Mouse (Mus musculus) heart, postnatal 0 days (tissue): ENCODE measurements around the gene Kcnmb3. TPM values are rescaled to one million over a fixed set of nuclear protein-coding genes. Genes with fewer than 3 reads are reported as not detected.

Source experiments
- ATAC-seq: fragments of 200-750 bp; cut with Nextera tagmentation; 2 replicates; pipeline ENCODE4 v1.8.0; 2017; ENCODE audit warnings: low read depth, moderate number of reproducible peaks, moderate library complexity; ENCODE audit not compliant: insufficient read depth
- DNase-seq: peaks from one replicate; pipeline ENCODE4 v3.0.0-alpha.2; 2016; ENCODE audit warnings: low spot score
- H3K27ac ChIP-seq: fragments of 300-500 bp; sonication (generic); 2 replicates; pipeline ENCODE4 v1.5.1; 2014; ENCODE audit warnings: low read depth, mild to moderate bottlenecking
- H3K27me3 ChIP-seq: fragments of 300-500 bp; sonication (generic); 2 replicates; pipeline ENCODE4 v1.6.1; 2014; ENCODE audit warnings: low read length, mixed read lengths; ENCODE audit not compliant: control insufficient read depth, insufficient read depth
- H3K36me3 ChIP-seq: fragments of 300-500 bp; sonication (generic); replicated peaks from 2 replicates; pipeline ENCODE4 v1.6.1; 2014; ENCODE audit warnings: low read length, mixed read lengths; ENCODE audit not compliant: control insufficient read depth, insufficient read depth
- H3K4me1 ChIP-seq: fragments of 300-500 bp; sonication (generic); 2 replicates; pipeline ENCODE4 v1.6.1; 2014; ENCODE audit warnings: antibody characterized with exemption; ENCODE audit not compliant: control insufficient read depth, insufficient read depth
- H3K4me2 ChIP-seq: fragments of 300-500 bp; sonication (generic); 2 replicates; pipeline ENCODE4 v1.6.1; 2014; ENCODE audit warnings: low read depth, mild to moderate bottlenecking, low read length, moderate library complexity
- H3K4me3 ChIP-seq: fragments of 300-500 bp; sonication (generic); 2 replicates; pipeline ENCODE4 v1.5.1; 2014; ENCODE audit warnings: low read depth, low read length
- H3K9ac ChIP-seq: fragments of 300-500 bp; sonication (generic); replicated peaks from 2 replicates; pipeline ENCODE4 v1.6.1; 2014; ENCODE audit warnings: low read depth, low read length, mixed read lengths
- H3K9me3 ChIP-seq: fragments of 300-500 bp; sonication (generic); replicated peaks from 2 replicates; pipeline ENCODE4 v1.6.1; 2016; ENCODE audit warnings: low read length; ENCODE audit not compliant: control insufficient read depth
- CTCF ChIP-seq: IDR thresholded peaks from 2 replicates; pipeline ENCODE4 v1.5.1; 2016; ENCODE audit warnings: antibody characterized with exemption, control low read depth, low read depth
- EP300 ChIP-seq: IDR thresholded peaks from 2 replicates; pipeline ENCODE4 v1.6.1; 2016; ENCODE audit warnings: antibody characterized with exemption, low read depth
- WGBS: fragments of 180-500 bp; shearing (Covaris S2); extraction: QIAGEN DNeasy Blood & Tissue Kit; methylation state at CpG from one replicate; pipeline ENCODE4 v1.1.7; 2014; 5-methylcytosine and 5-hydroxymethylcytosine counted together
- polyA plus RNA-seq: library from polyadenylated mRNA; unstranded; fragments of >200 nt; fragmentation: Nextera tagmentation; extraction: Ambion mirVana; gene quantifications from 2 replicates; pipeline ENCODE4 v1.2.1, GENCODE M21; 2015
- total RNA-seq: library from RNA; depleted of rRNA; stranded (reverse); fragments of >200 nt; gene quantifications from 2 replicates; pipeline ENCODE4 v1.2.3, GENCODE M21; 2014; ENCODE audit warnings: low replicate concordance

The Kcnmb3 gene
- total and polyA plus RNA-seq, 2 experiments from 2014 or later = 0.08 TPM; not detected in 1

DNA sequence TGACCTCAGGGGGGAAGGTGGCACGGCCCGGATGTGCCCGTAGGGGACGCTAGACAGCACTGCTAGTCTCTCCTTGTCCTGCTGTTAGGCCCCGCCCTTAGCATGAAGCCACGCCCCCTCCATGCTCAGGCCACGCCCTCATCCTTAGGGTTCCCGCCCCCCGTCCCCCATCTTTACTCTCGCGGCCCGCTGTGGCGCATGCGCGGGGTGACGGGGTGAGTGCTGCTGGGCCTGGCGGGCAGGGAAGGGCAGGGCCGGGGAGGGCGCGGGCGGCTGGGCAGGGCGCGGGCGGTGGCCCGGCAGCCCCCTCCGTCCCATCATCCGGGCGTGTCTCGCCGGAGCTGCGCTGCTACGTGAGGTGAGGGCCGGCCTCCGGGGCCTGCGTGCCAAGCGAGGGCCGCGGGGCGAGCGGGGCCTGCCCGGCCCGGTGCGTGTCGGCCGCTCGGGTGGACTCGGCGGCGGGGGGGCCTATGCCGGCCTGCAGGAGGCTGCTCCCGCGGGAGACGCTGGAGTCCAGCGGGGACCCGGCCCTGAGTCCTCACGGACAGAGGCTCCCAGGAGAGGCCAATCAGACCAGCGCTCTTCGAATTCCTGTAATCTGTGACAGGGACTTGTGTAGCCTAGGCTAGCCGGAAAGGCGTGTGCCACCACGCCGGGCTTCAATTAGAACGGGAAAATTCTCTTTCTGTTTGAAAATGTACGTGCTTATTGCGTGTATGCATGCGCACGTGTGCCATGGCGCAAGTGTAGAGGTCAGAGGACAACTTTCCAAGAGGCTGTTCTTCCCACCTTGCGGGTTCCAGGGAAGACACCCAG is 18.6 kb upstream of the Kcnmb3 start:
- Histone ChIP-seq H3K27ac (peak overlapping the region; percentile 97), H3K27me3 (no peaks in the 10 kb centered on the region), H3K4me2 (peak overlapping the region; percentile 78), H3K9me3 (no peaks in the 10 kb centered on the region), H3K4me3 (peak overlapping the region; percentile 96), H3K36me3 (peaks cover 12% of the 10 kb centered on the region), H3K4me1 (peaks cover 14% of the 10 kb centered on the region), H3K9ac (peak overlapping the region; percentile 96)
- no peak for TF ChIP-seq EP300
- peak; percentile 69 for TF ChIP-seq CTCF
- DNase-seq (peak; percentile 94), ATAC-seq (peak; percentile 97)
- under 1% methylated on average over 65 of the region's 69 CpGs for WGBS

DNA sequence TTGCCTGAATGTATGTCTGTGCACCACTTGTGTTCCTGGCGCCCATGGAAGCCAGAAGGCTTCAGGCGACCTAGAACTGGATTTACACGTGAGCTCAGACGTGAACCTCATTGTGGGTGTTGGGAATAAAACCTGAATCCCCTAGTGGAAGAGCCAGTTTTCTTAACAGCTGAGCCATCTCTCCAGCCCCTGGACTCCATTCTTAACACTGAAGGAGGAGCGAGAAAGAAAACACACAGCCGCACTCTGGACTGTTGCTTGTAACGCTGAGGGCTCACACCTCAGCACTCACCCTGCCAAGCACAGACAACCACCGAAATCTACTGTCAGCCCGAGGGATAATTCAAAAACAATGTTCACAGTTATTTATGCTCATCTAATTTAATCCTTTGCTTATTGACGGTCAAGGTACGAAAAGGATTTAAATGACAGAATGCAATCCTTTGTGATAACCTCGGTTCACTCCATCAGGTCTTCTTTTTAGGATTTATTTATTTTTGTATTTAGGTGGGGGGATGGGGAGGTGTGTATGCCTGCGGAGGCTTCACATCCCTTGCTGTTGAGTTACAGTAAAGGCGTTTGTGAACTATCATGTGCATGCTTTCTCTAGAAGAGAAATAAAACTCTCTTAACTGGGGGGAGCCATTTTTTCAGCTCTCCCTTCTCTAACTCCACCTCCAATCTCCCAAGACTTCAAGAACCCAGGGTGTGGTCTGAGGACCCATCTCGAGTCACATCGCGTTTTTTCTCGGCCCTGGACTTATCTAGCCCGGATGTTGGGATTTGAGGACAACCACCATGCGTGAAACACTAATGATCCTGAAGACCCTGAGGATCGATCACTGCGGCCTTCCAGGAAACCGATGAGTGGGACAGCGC is 17.7 kb upstream of the Kcnmb3 start, which contains the start of gene Zfp639:
TSS of gene Zfp639 (plus strand) at position 764 of the 879 bp plus-strand sequence.
- Histone ChIP-seq H3K4me3 (peak within 1 kb of the TSS; percentile 96), H3K9me3 (no peaks in the 10 kb centered on the region), H3K9ac (peak within 1 kb of the TSS; percentile 96), H3K4me1 (peaks cover 14% of the 10 kb centered on the region), H3K4me2 (peak within 1 kb of the TSS; percentile 78), H3K27ac (peak within 1 kb of the TSS; percentile 97), H3K36me3 (peaks cover 6% of the 10 kb centered on the region), H3K27me3 (no peaks in the 10 kb centered on the region)
- no peak for TF ChIP-seq EP300
- TF ChIP-seq CTCF = no peak
- no peak for DNase-seq
- ATAC-seq = no peak
- WGBS = 10% methylated on average over 24 of the region's 24 CpGs

GRCm38 (mm10) chr3:32508666-32509324 is 16.8 kb upstream of the Kcnmb3 start:
- no peak for ATAC-seq
- Histone ChIP-seq H3K4me2 (peak overlapping the region; percentile 78), H3K27ac (peak overlapping the region; percentile 43; the same call in 1 of the 2 replicates), H3K4me1 (peaks cover 14% of the 10 kb centered on the region), H3K9ac (0 out of 2 replicates have a peak overlapping the region, but pooled peaks have one; percentile 11), H3K4me3 (peak overlapping the region; percentile 23), H3K36me3 (no peaks in the 10 kb centered on the region), H3K9me3 (no peaks in the 10 kb centered on the region), H3K27me3 (no peaks in the 10 kb centered on the region)
- WGBS = 3% methylated on average over 17 of the region's 17 CpGs
- peak; percentile 84 for DNase-seq
- TF ChIP-seq EP300 (no peak), CTCF (peak; percentile 86)

- Histone ChIP-seq H3K9ac (no peak overlapping the region), H3K9me3 (no peaks in the 10 kb centered on the region), H3K27ac (no peak overlapping the region), H3K36me3 (no peaks in the 10 kb centered on the region), H3K27me3 (no peaks in the 10 kb centered on the region), H3K4me2 (no peak overlapping the region), H3K4me3 (no peak overlapping the region), H3K4me1 (peaks cover 7% of the 10 kb centered on the region)
- no peak for TF ChIP-seq EP300
- no peak for DNase-seq
- no peak for ATAC-seq
- WGBS = 66% methylated on average over 11 of the region's 11 CpGs
Observed at GRCm38 (mm10) chr3:32506366-32507225, 14.6 kb upstream of the Kcnmb3 start.
